Mouse (Mus musculus) heart, postnatal 0 days (tissue): Measurements from ENCODE around the gene Ccdc167. TPM values are rescaled to one million over a fixed set of nuclear protein-coding genes. Genes with fewer than 3 reads are reported as not detected.

Experiments
- ATAC-seq: fragments of 200-750 bp; cut with Nextera tagmentation; 2 replicates; pipeline ENCODE4 v1.8.0; 2017; ENCODE audit warnings: low read depth, moderate number of reproducible peaks, moderate library complexity; ENCODE audit not compliant: insufficient read depth
- DNase-seq: peaks from one replicate; pipeline ENCODE4 v3.0.0-alpha.2; 2016; ENCODE audit warnings: low spot score
- H3K27ac ChIP-seq: fragments of 300-500 bp; sonication (generic); 2 replicates; pipeline ENCODE4 v1.5.1; 2014; ENCODE audit warnings: low read depth, mild to moderate bottlenecking
- H3K27me3 ChIP-seq: fragments of 300-500 bp; sonication (generic); 2 replicates; pipeline ENCODE4 v1.6.1; 2014; ENCODE audit warnings: low read length, mixed read lengths; ENCODE audit not compliant: control insufficient read depth, insufficient read depth
- H3K36me3 ChIP-seq: fragments of 300-500 bp; sonication (generic); replicated peaks from 2 replicates; pipeline ENCODE4 v1.6.1; 2014; ENCODE audit warnings: low read length, mixed read lengths; ENCODE audit not compliant: control insufficient read depth, insufficient read depth
- H3K4me1 ChIP-seq: fragments of 300-500 bp; sonication (generic); 2 replicates; pipeline ENCODE4 v1.6.1; 2014; ENCODE audit warnings: antibody characterized with exemption; ENCODE audit not compliant: control insufficient read depth, insufficient read depth
- H3K4me2 ChIP-seq: fragments of 300-500 bp; sonication (generic); 2 replicates; pipeline ENCODE4 v1.6.1; 2014; ENCODE audit warnings: low read depth, mild to moderate bottlenecking, low read length, moderate library complexity
- H3K4me3 ChIP-seq: fragments of 300-500 bp; sonication (generic); 2 replicates; pipeline ENCODE4 v1.5.1; 2014; ENCODE audit warnings: low read depth, low read length
- H3K9ac ChIP-seq: fragments of 300-500 bp; sonication (generic); replicated peaks from 2 replicates; pipeline ENCODE4 v1.6.1; 2014; ENCODE audit warnings: low read depth, low read length, mixed read lengths
- H3K9me3 ChIP-seq: fragments of 300-500 bp; sonication (generic); replicated peaks from 2 replicates; pipeline ENCODE4 v1.6.1; 2016; ENCODE audit warnings: low read length; ENCODE audit not compliant: control insufficient read depth
- CTCF ChIP-seq: IDR thresholded peaks from 2 replicates; pipeline ENCODE4 v1.5.1; 2016; ENCODE audit warnings: antibody characterized with exemption, control low read depth, low read depth
- EP300 ChIP-seq: IDR thresholded peaks from 2 replicates; pipeline ENCODE4 v1.6.1; 2016; ENCODE audit warnings: antibody characterized with exemption, low read depth
- WGBS: fragments of 180-500 bp; shearing (Covaris S2); extraction: QIAGEN DNeasy Blood & Tissue Kit; methylation state at CpG from one replicate; pipeline ENCODE4 v1.1.7; 2014; 5-methylcytosine and 5-hydroxymethylcytosine counted together
- polyA plus RNA-seq: library from polyadenylated mRNA; unstranded; fragments of >200 nt; fragmentation: Nextera tagmentation; extraction: Ambion mirVana; gene quantifications from 2 replicates; pipeline ENCODE4 v1.2.1, GENCODE M21; 2015
- total RNA-seq: library from RNA; depleted of rRNA; stranded (reverse); fragments of >200 nt; gene quantifications from 2 replicates; pipeline ENCODE4 v1.2.3, GENCODE M21; 2014; ENCODE audit warnings: low replicate concordance

Gene Ccdc167
- total and polyA plus RNA-seq, 2 experiments from 2014 or later, result 6.4 to 8.2 TPM

DNA sequence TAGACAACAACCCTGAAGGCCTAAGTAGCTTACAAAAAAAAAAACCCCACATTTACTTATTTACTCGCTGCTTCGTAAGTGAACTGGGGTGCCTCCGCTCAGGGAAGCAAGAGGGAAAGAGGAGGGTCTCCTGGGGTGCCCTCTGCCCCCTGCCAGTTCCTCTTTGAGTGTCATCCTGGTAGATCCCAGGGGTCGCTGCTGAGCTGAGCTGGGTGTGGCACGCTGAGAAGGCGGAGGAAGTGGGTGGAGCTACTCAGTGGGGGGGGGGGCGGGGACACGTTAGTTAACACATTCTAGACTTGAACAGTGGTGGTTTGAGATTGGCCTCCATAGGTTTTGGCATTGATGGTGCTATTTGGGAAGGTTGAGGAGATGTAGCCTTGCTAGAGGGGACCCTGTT is 11.2 kb upstream of the Ccdc167 start:
- Histone ChIP-seq H3K9ac (no peak overlapping the region), H3K9me3 (no peaks in the 10 kb centered on the region), H3K27me3 (no peaks in the 10 kb centered on the region), H3K4me2 (no peak overlapping the region), H3K36me3 (no peaks in the 10 kb centered on the region), H3K4me3 (no peak overlapping the region), H3K27ac (no peak overlapping the region), H3K4me1 (peaks cover 12% of the 10 kb centered on the region)
- no peak for TF ChIP-seq EP300
- WGBS, result 58% methylated on average over 8 of the region's 8 CpGs
- ATAC-seq, result no peak
- no peak for DNase-seq

DNA sequence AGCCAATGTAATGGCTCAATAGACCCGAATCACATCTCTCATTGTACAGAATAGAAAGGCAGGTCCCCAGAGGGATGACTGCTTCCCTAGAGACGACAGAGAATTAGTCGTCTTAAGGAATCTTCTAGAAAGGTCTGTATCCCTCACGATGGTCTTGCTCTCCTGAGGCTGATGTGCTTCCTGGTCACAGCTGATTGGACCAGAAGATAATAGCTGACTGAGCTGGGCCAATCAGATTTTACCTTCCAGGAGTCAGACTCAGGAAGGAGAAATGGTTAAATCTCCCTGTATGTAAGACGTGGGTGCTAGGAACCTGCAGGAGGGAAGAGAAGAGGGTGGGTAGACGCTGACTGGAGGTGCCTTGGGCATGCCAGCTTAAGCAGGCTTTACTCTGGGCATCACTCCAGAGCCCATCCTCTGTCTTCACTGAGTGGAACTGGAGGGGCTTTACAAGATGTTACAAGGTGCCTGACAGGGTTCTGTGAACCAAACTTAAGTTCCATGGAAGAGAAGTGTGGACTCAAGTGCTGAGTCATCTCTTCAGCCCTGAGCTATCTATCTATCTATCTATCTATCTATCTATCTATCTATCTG is 8.3 kb upstream of the Ccdc167 start:
- no peak for ATAC-seq
- Histone ChIP-seq H3K4me2 (no peak overlapping the region), H3K9me3 (no peaks in the 10 kb centered on the region), H3K9ac (no peak overlapping the region), H3K4me1 (0 out of 2 replicates have a peak, but pooled peaks cover 1% of the 10 kb centered on the region), H3K27me3 (no peaks in the 10 kb centered on the region), H3K36me3 (no peaks in the 10 kb centered on the region), H3K4me3 (no peak overlapping the region), H3K27ac (no peak overlapping the region)
- 63% methylated on average over 6 of the region's 6 CpGs for WGBS
- TF ChIP-seq EP300 (no peak), CTCF (no peak)
- no peak for DNase-seq

GRCm38 (mm10) chr17:29724610-29725009 is 7.8 kb upstream of the Ccdc167 start:
- 66% methylated on average over 6 of the region's 6 CpGs for WGBS
- Histone ChIP-seq H3K27me3 (no peaks in the 10 kb centered on the region), H3K4me2 (no peak overlapping the region), H3K4me3 (no peak overlapping the region), H3K9me3 (no peaks in the 10 kb centered on the region), H3K4me1 (no peaks in the 10 kb centered on the region), H3K36me3 (no peaks in the 10 kb centered on the region), H3K27ac (no peak overlapping the region), H3K9ac (no peak overlapping the region)
- no peak for DNase-seq
- no peak for ATAC-seq
- TF ChIP-seq EP300 (no peak), CTCF (no peak)

DNA sequence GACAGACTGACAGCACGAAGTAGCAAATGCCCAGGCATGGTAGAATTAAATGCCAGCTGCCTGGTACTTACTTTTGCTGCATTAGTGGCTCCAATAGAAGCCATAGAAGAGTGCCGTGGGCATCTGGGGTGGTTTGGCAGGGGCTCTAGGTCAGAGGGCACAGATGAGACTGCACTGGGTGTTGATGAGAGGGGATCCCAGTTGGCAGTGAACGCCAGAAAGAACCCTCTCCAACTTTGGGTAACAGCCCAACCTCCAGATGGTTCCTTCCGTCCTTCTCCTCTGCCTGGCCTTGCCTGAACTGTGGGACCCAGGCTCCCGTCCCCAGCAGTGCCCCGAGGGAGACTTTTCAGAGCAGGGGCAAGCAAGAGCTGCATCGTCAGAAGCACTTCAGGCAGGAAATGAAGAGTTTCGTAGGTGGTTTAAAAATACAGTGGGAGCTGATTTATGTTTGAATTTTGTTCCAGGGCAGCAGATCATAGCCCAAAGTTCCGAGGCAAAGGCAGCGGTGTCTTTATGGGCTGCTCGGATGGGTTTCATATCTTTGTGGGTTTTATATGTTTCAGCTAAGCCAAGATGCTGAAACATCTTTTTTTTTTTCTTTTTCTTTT is 4.0 kb upstream of the Ccdc167 start:
- ATAC-seq (no peak), DNase-seq (no peak)
- TF ChIP-seq EP300, result no peak
- no peak for TF ChIP-seq CTCF
- H3K9ac ChIP-seq, result no peak overlapping the region
- no peaks in the 10 kb centered on the region for H3K9me3 ChIP-seq
- H3K36me3 ChIP-seq, result no peaks in the 10 kb centered on the region
- H3K27ac ChIP-seq, result no peak overlapping the region
- WGBS, result 70% methylated on average over 11 of the region's 11 CpGs
- no peaks in the 10 kb centered on the region for H3K27me3 ChIP-seq
- no peak overlapping the region for H3K4me3 ChIP-seq
- peaks cover 11% of the 10 kb centered on the region; the same call in 1 of the 2 replicates for H3K4me1 ChIP-seq
- H3K4me2 ChIP-seq, result no peak overlapping the region

DNA sequence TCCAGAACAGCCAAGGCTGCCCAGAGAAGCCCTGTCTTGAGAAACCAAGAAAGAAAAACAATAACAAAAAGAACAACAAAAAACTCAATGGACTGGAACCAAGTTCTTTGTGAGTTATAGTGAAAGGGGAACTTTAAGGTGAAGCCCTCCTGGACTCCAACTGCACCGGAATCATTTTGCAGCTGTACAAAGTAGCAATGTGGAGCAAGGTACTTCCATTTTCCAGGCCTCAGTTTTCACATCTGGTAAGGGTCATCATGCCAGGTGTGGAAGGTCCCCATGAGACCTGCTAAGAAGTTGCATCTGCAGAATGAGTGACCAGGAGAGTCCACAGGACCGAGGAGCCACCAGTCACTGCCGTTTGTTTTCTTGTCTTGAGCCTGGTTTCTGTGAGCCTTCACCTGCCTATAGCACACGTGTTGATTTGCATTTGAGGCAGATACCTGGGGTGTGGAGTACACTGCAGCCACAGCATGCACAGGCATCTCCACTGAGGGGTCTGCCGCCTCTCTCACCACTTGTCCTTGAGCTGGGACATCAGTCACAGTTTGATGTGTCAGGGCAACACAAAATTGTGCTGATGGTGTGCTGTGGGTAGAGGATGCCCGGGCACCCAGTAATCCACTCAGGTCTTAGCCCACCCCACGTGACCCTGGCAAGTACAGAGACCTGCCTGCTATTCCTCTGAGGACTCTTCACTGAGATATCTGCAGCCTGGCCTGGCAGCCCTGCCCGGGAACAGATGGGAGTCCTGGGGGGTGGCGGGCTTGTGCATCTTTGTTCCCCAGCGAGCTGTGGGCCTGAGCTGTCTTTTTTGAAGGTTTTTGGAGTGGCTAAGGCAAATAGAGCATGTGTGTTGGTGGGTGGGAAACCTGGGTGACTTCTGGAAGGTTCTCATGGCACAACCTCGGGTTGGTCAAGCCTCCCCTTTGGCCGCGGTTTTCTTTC is 3.1 kb upstream of the Ccdc167 start:
- Histone ChIP-seq H3K36me3 (no peaks in the 10 kb centered on the region), H3K9ac (no peak overlapping the region), H3K4me2 (no peak overlapping the region), H3K27me3 (no peaks in the 10 kb centered on the region), H3K4me3 (no peak overlapping the region), H3K9me3 (no peaks in the 10 kb centered on the region), H3K27ac (no peak overlapping the region), H3K4me1 (peaks cover 12% of the 10 kb centered on the region; the same call in 1 of the 2 replicates)
- ATAC-seq (no peak), DNase-seq (no peak)
- 69% methylated on average over 13 of the region's 13 CpGs for WGBS
- TF ChIP-seq EP300 (no peak), CTCF (no peak)
